Mouse (Mus musculus) urinary bladder, postnatal 14 days (tissue): ENCODE results near the gene Cldn34b1.
"Not testable (repeated sequence)": the region's sequence is repeated elsewhere in the genome, so short reads cannot be mapped to it uniquely, and the experiment has no call there.

Source experiments
- DNase-seq: peaks from one replicate; pipeline ENCODE4 v3.0.0; 2021; ENCODE audit warnings: low spot score

Cldn34b1 gene

GRCm38 (mm10) chrX:154890167-154890566 lies at the start of gene Cldn34b1:
Cldn34b1 (minus strand) TSS chrX:154890267.
- not testable (repeated sequence) for DNase-seq

GRCm38 (mm10) chrX:154935887-154936286 lies 45.8 kb upstream of the Cldn34b1 start, which contains the start of gene Magea6:
Magea6 (minus strand) TSS chrX:154935987.
- DNase-seq: not testable (repeated sequence)
